Mouse (Mus musculus) layer of hippocampus, postnatal 36 days (tissue): ENCODE measurements at regions not wholly inside any gene's neighbourhood (a gene's known extent, or its start where the extent isn't known, plus 50 kb on each side); places are given as distances from the start of the nearest gene placed in this dataset.

ENCODE experiments used
- DNase-seq, 2 experiments: peaks; one replicate each; pipeline ENCODE4 v3.0.0; 2022

GRCm38 (mm10) chr4:90437375-90438190, 219.0 kb downstream of the Zfp352 start:
- DNase-seq: peak; percentile 47 to 57

DNA sequence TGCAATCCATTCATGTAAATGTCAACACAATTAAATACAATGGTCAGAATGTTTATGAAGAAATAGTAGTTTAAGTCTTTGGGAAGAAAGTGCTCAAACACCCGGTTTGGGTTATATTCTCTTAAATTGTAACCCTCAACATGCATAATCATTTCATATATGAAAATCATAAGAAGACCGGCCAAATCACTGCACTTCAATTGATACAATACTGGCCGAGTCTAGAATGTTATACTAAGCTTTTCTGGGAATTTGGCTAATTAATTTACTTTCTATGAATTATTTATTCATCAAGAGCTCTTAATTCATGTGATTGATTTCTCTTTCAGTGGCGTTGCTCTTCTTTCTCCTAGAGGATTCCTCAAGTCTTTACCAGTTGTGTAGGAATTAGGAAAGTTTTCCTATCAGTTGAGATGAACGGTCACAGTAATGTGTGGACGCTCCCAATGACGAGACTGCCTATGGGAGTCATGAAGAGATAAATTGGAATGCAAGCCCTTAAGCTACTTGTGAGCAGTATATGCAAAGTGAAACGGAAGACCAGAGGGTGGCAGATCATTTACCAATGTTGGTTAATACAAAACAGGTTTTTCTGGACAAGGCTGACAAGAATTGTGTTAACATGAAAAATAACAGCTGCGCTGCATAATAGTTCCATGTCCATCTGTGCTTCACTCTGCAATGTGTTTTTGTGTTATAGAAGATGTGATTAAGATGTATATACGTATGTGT, 219.7 kb downstream of the Zfp352 start:
- no peak for DNase-seq

GRCm38 (mm10) chr4:90445268-90445667, 226.6 kb downstream of the Zfp352 start:
- no peak for DNase-seq

DNA sequence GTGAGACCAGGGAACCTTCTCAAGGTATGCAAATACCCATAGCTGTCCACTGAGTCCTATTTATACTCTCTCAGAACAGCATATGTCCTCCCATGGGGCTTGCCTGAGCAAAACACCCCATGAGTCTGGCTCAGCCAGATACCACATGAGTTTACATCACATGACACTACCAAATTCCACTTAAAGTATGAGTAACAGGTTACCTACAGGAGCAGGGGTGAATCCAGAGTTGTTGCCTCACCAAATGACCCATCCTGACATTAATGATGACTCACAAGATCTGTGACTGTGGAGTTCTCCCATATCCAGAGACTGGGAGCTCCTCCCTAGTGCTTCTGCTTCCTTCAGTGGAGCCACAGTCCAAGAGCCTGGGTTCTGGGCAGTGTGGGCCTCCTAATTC, 234.0 kb downstream of the Zfp352 start:
- DNase-seq: no peak

DNA sequence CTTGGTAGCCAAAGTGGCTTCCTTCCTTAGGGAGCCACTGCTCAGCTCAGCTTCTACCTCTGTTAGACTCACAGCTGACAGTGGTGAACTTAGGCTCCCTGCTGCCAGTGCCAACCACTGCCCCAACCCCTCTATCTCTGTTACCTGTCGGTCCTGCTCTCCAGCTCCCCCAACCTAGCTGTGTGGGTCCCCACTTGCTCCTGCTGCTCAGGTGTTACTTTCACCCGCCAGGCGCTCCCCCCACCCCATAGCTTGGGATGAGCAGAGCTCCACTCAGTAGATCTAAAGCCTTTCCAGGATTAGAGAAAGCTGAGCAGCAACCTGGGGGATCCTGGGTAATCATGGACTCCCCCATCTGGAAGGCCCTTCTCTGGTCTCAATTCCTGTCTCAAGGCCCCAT, 234.4 kb downstream of the Zfp352 start:
- no peak for DNase-seq

GRCm38 (mm10) chr4:90496891-90497610, 278.4 kb downstream of the Zfp352 start:
- no peak for DNase-seq
